Mouse (Mus musculus) lung, postnatal 10 days (tissue): Measurements from ENCODE around the gene Rhbdf2.
"Not testable (repeated sequence)": the region's sequence is repeated elsewhere in the genome, so short reads cannot be mapped to it uniquely, and the experiment has no call there.

Experiments
- DNase-seq: peaks from one replicate; pipeline ENCODE4 v3.0.0; 2021

Rhbdf2 gene

GRCm38 (mm10) chr11:116642681-116643578 is 16.1 kb upstream of the Rhbdf2 start:
- peak; percentile 96 for DNase-seq

- no peak for DNase-seq
These were observed 14.9 kb upstream of the Rhbdf2 start for GRCm38 (mm10) chr11:116641731-116642130.

- DNase-seq: peak; percentile 73
These were observed 14.3 kb upstream of the Rhbdf2 start for GRCm38 (mm10) chr11:116641168-116641567.

GRCm38 (mm10) chr11:116636607-116637006 is 9.8 kb upstream of the Rhbdf2 start:
- DNase-seq: not testable (repeated sequence)

GRCm38 (mm10) chr11:116632962-116633361 is 6.1 kb upstream of the Rhbdf2 start:
- peak; percentile 70 for DNase-seq

- DNase-seq: no peak
These were observed 3.5 kb upstream of the Rhbdf2 start for GRCm38 (mm10) chr11:116630171-116630965.

- DNase-seq: no peak
These were observed 2.7 kb upstream of the Rhbdf2 start for GRCm38 (mm10) chr11:116629472-116629871.

- peak; percentile 93 for DNase-seq
These were observed 1.9 kb upstream of the Rhbdf2 start for GRCm38 (mm10) chr11:116628712-116629111.

- DNase-seq: peak; percentile 68
These were observed 527 bp upstream of the Rhbdf2 start for GRCm38 (mm10) chr11:116627072-116628020.

- peak; percentile 70 for DNase-seq
These were observed 1.5 kb downstream of the Rhbdf2 start for GRCm38 (mm10) chr11:116625081-116626000.

- DNase-seq: peak; percentile 84
These were observed 2.5 kb downstream of the Rhbdf2 start for GRCm38 (mm10) chr11:116624131-116624832.

GRCm38 (mm10) chr11:116623281-116624124 is 3.3 kb downstream of the Rhbdf2 start:
- DNase-seq: peak; percentile 36

GRCm38 (mm10) chr11:116621258-116621704 is 5.5 kb downstream of the Rhbdf2 start:
- DNase-seq: peak; percentile 94

- DNase-seq: no peak
These were observed 6.1 kb downstream of the Rhbdf2 start for GRCm38 (mm10) chr11:116620559-116621253.

GRCm38 (mm10) chr11:116620073-116620472 is 6.7 kb downstream of the Rhbdf2 start:
- peak; percentile 68 for DNase-seq

- no peak for DNase-seq
These were observed 7.3 kb downstream of the Rhbdf2 start for GRCm38 (mm10) chr11:116619561-116619960.

- peak; percentile 78 for DNase-seq
These were observed 7.7 kb downstream of the Rhbdf2 start for GRCm38 (mm10) chr11:116619156-116619555.

- no peak for DNase-seq
These were observed 8.2 kb downstream of the Rhbdf2 start for GRCm38 (mm10) chr11:116618666-116619065.

- DNase-seq: peak; percentile 77
These were observed 9.2 kb downstream of the Rhbdf2 start for GRCm38 (mm10) chr11:116617641-116618040.
